Mouse (Mus musculus): Measurements from ENCODE around the gene Ppm1l. TPM values are rescaled to one million over a fixed set of nuclear protein-coding genes. Genes with fewer than 3 reads are reported as not detected.

The Ppm1l gene
- total RNA-seq, 2 experiments from 2014 or later: 27.2 to 29.4 TPM

DNA sequence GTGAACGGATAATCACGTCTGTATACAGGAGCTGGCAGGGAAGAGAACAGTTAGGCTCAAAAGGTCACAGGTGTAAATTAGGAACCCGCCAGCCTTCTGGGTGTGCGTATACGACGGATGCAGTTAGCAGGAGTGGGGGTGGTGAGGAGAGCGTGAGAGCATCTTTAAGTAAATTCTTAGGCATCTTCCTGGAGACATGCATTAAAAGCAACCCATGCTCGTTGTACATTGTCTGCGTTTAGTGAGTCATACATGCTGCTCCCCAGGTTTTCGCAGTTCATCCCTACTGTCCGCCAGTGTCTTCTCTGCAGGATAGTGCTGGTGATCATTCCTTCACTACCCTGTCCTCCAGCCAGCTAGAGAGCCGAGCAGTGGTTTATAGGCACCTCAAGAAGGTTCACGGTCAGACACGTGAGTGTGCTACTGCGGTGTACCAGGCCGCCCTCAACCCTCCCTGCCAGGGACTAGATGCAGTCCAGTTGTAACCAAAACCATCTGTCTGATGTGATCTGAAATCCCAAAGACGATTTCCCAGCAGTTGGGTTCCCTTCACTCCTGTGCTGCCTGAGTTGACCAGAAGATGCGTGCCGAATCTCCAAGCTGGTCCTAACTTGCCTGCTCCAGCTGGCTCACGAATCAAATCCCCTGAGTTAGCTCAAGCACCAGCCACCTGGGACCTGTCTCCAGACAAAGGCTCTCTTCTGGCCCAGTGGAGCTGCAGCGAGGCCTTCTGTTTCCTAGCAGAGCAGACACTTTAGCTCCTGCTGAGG lies 203.3 kb downstream of the Ppm1l start:
- ATAC-seq (replicated peaks; ENCODE audit: low FRiP score, poor library complexity, severe bottlenecking): no peak

DNA sequence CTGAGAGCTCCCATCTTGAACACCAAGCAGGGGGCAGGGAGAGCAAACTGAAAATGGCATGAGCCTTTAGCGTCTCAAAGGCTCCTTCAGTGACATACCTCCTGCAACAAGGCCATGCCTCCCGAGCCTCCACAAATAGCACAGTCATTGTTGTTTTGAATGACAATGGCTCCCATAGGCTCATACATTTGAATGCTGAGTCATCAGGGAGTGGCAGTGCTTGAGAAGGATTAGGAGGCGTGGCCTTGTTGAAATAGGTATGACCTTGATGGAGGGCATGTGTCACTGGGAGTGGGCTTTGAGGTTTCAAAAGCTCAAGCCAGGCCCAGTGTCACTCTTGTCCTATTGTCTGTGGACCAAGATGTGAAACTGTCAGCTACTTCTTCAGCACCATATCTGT lies 205.6 kb downstream of the Ppm1l start:
- ATAC-seq (replicated peaks; ENCODE audit: low FRiP score, poor library complexity, severe bottlenecking): no peak

DNA sequence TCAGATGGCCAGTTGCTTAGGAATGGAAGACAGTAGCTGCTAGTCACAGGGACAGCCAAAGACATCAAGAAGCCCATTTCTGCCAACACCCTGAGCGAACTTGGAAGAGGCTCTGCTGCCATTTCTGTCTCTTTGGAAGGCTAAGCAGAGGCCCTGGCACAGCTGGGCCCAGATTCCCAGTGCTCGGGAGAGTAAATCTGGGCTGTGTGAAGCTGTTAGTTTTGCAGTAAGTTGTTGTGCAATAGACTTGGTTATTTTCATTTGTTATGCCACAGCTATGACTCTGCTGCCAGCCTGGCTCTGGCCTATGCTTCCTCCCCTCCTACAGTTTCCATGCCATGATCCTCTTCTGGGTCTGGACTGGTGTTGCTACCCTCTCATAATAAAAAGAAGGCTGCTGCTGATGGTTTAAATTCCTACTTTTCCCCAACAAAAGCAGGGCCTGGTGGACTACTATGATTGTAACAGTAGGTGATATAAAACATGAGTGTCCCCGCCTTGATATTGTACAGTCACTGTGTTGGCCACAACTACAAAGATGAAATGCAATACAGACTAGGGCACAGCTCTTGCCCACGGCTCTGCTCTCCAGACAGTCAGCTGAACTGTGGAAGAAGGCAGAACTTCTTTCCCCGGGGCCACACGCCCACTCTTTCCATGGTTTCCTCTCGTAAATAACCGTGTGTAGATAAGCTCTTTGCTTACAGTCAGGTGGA lies 207.9 kb downstream of the Ppm1l start:
- ATAC-seq (replicated peaks; ENCODE audit: low FRiP score, poor library complexity, severe bottlenecking): no peak

DNA sequence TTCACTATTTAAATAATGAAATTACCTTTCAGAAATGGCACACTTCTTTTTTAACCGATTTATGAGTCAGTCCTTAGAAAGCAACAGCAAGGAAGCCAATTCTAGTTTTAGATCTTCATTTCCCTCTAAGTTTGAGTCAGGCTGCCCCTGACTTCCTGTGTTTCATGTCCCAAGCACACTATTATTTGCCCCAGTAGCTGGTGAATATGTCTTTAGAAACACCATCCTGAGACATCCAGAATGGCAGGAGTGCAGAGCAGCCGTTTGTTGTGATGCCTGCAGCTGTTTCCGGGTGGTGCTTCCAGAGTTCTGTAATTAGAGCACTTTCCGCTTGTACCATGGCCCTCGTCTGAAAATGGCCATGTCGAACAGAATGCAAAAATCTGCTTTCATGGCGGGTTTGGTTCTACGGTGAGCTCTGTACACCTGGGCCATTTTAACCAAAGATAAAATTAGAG lies 208.4 kb downstream of the Ppm1l start:
- ATAC-seq (replicated peaks; ENCODE audit: low FRiP score, poor library complexity, severe bottlenecking): no peak

DNA sequence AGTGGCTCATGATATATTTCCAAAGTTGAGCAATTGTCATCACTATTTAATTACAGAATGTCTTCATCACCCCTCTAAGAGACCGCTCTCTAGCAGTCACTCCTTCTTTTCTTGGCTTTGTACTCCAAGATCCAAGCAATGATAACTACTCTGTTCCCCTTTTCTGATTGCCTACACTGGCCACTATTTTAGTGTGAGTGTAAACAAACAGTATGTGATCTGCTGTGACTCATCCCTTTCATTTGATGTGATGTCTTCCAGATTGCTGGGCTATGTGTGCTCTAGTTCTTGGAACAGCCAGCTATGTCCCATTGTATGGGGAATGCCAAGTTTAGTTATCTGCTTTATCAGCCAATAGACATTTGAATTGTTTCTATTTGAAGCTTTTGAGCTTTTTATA lies 210.7 kb downstream of the Ppm1l start:
- ATAC-seq (replicated peaks; ENCODE audit: low FRiP score, poor library complexity, severe bottlenecking): no peak

DNA sequence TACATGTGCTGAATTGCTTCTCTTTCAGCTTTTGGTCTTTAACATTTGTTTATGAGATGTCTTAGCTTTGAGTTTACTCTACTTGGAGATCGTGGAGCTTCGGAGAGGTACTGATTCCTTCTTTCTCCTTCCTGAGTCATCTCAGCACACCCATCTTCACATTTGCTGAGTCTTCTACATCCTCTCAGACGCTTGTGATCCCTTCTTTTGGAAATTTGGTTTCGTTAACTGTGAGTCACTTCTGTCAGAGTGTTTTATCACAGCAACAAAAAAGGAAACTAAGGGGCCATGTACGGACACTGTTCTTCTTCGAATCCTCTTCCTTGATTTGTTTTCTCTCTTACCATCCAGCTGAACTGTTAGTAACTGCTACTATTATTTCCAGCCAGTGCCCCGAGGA lies 212.9 kb downstream of the Ppm1l start:
- ATAC-seq (replicated peaks; ENCODE audit: low FRiP score, poor library complexity, severe bottlenecking): no peak

DNA sequence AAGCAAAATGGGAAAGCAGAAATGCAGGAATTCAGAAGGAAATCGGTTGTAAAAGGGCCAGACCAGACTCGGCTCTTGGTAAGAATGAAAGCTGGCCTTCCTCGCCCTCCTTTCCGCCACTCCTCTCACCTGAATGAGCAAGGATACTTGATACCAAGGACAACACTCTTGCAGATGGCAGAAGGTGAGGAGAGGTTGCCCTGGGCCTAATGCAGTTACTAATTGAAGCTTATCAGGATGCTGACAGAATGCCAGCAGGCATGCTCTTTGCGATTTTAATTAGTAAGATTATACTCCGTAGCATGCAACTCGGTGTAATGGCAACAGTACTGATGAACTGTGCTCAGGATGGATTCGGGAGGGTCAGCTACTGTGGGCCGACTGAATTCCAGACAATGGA lies 214.8 kb downstream of the Ppm1l start:
- no peak for ATAC-seq (replicated peaks; ENCODE audit: low FRiP score, poor library complexity, severe bottlenecking)

DNA sequence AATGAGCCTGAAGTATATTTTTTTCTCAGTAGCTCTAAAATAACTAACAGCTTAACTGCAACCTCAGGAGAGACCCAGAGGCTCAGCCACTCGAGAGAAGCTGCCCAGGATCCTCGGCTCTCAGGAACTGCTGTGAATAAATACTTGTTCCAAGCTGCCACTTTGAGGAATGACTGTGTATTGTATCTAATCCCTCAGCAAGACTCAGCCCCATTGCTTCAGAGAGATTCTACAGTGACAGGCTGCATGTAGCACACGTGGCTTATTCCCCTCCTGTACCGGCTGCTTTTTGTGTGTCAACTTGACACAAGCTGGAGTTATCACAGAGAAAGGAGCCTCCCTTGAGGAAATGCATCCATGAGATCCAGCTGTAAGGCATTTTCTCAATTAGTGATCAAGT lies 216.0 kb downstream of the Ppm1l start:
- no peak for ATAC-seq (replicated peaks; ENCODE audit: low FRiP score, poor library complexity, severe bottlenecking)

DNA sequence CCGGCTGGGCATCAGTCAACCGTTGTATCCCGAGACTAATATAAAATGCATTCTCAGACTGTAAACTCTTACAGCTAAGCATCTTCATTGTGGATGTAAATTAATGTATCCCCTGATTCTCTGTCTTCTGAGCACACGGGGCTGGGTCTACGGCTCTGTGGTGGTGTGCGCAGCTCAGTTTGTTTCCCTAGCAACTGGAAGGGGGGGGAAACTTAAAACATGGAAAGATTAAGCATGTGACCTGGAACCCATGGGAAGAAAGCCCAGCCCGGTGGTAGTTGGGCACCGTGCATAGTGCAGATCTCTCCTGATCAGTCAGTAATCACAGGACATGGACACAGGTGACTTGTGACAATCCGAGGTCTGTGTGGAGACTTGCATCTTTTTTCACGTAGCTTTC lies 218.8 kb downstream of the Ppm1l start:
- ATAC-seq (replicated peaks; ENCODE audit: low FRiP score, poor library complexity, severe bottlenecking): no peak

DNA sequence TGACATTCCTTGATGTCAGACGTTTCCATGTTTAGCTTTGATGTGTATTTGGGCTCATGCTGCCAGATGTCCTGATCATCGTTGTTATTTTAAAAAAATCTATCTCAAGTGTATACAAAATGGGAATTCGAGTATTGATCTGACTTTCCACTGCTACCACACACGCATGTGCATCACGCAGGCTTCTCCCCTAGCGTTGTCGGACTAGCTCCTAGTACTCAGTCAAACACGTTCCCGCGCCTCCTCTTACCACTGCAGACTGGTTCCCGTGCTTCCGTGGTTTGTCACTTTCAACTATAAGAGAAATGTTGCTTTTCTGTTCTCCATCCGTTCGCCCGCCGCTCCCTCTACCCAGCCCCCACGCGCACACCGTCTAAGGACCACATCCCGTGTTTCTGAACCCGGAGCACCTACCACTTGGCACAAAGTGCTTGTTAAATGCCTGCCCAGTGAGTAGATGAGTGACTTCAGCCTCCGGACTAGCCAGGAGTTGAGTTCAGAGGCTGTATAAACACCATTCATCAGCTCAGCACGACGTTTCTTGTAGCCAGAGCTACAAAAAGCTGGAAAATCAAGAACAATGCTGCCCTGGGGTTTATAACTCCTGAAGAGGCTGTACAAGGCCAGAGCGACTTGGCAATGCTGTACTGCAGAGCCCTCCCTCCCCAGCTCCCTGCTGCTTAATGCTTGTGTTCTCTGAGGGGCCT lies 219.4 kb downstream of the Ppm1l start:
- no peak for ATAC-seq (replicated peaks; ENCODE audit: low FRiP score, poor library complexity, severe bottlenecking)

DNA sequence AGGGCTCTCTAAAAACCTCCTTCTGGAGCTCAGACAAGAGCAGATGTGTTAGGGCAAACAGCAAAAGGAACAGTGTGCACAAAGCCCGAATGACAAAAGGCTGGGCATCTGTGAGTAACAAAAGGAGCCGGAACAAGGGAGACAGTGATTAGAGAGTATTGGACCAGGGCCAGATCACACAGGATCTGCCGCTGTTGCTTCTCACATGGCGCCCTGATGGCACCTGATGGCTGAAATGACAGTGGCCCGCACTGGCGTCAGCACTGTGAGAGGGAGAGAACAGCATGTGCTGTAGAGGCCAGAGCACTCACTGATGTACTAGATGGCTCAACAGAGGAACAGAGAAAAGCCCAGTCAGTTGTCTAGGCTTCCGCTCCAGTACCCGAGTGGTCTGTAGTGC lies 226.3 kb downstream of the Ppm1l start:
- no peak for ATAC-seq (replicated peaks; ENCODE audit: low FRiP score, poor library complexity, severe bottlenecking)

DNA sequence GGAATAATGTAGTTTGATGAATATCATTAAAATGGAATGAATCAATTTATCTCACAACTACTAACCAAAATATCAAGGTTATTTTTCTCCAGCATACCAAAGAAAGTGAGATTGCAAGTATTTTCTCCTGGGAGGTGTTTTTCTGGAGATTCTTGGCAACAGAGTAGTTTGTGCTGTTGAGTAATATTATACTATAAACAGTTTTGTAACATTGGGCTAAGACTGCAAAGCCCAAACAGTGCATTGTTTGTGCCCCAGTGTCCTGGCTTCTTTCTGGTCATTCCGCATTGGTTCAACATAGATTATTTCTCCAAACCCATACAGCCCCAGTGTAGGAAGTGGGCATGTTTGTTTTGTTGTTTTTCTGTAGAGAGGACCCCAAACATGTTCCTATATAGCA lies 227.1 kb downstream of the Ppm1l start:
- no peak for ATAC-seq (replicated peaks; ENCODE audit: low FRiP score, poor library complexity, severe bottlenecking)

DNA sequence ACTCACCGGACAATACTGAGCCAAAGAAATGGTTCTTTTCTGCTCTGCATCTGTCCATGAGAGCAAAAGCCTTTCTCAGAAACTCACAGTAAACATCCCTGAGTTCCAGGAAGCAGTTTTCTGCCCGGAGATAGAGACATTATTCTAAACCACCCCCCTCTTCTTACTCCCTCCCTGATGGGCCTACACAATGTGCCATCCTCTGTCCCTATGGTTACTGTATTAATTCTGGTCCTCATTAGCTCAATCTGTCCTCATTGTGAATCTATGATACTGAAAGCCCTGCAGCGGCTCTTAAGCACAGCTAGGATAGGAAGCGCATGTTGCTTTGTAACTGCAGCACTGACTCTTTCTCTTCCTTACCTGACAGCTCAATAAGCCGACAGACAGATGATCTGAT lies 228.4 kb downstream of the Ppm1l start:
- no peak for ATAC-seq (replicated peaks; ENCODE audit: low FRiP score, poor library complexity, severe bottlenecking)

DNA sequence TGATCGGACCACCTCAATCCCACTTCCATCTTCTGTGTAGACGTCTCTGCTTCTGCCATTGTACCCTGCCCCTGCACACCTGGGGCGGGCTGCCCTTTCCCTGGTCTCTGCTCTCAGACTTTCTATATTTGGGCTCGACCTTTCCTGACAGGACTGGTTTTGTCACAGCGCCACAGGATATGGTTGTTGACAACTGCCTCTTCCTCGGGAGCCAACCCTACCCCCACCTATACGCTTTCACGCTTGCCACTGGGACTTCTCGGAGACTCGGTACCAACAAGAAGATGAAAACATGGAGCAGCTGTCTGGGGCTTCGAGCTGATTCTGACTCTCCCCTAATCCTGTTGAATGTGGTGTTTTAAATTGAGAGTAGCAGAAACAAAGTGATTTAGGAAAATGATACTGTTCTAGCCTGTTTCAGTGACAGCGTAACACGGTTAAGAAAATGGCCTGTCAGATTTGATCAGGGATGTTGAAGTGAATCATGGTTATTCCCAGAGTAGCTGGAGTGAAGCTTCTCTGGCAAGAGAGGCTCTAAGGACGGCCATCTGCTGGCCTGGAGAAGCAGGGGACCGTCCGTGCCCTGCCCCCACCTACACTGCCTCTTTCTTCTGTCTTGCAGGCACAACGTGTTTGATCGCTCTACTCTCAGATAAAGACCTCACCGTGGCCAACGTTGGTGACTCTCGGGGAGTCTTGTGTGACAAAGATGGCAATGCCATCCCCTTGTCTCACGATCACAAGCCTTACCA lies 232.2 kb downstream of the Ppm1l start:
- ATAC-seq (replicated peaks; ENCODE audit: low FRiP score, poor library complexity, severe bottlenecking): no peak

DNA sequence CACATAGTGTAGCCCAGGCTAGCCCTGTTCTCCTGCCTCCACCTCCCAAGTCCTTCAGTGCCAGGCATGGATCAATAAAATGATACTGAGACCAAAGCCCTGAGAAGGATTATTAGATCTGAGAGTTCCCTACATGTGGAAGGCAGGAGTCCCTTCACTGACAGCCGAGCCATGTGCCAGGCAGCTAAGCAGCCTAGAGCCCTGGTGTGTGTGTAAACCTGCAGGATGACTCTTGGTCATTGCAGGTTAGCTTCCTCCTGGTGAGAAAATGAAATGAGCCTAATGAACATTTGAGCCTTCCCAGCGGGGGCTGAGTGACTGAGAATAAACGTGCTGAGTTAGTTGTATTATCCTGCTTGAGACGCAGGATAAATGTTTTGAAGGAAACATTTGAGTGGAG lies 232.9 kb downstream of the Ppm1l start:
- no peak for ATAC-seq (replicated peaks; ENCODE audit: low FRiP score, poor library complexity, severe bottlenecking)

DNA sequence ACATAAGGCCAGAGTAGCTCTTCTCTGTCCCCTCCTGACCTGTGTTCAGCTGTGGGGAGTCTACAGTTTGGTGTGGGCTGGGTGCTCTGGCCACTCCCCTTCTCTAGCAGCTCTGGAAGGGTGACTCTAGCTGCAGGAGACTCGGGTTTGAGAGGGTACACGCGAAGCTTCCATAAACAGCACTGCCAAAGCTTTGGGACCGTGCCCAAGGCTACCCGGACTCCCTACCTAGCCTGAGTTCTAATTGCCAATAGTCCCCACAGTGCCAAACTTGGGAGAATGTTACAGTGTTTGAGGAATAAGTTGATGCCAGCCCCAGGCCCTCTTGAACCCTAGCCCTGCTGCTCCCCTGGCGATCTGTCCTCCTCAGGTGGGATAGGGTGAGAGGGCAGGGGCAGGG lies 238.8 kb downstream of the Ppm1l start:
- ATAC-seq (replicated peaks; ENCODE audit: low FRiP score, poor library complexity, severe bottlenecking): no peak

DNA sequence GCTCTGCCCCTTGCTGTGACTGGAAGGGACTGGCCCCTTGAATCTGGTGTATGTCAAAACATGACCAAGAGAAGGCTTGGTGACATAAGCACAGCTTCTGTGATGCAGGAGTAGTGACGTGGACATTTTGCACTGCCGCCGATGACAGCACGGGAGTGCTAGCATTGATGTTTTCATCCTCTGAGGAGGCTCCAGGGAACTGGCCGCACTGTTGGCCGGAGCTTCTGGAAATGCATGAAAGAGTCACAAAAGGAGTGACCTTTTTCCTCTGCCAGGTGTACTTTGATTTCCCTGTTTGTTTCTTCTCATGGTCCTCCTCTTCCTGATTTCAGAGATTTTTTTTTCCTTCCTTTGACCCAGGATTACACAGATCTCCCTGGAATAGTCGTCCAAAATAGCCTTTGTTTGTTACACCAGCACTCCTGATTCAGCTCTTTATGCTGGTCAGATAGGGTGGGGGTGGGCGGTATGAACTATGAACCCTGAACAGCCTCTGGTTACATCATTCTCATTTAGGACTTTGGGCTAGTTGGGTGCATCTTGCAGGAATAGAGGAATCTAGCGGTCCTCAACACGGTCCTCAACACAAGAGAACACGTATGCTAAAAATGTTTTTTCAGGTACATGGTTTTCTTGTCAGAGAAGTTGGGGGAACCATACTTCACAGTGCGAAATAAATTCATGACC lies 239.6 kb downstream of the Ppm1l start:
- ATAC-seq (replicated peaks; ENCODE audit: low FRiP score, poor library complexity, severe bottlenecking): no peak

DNA sequence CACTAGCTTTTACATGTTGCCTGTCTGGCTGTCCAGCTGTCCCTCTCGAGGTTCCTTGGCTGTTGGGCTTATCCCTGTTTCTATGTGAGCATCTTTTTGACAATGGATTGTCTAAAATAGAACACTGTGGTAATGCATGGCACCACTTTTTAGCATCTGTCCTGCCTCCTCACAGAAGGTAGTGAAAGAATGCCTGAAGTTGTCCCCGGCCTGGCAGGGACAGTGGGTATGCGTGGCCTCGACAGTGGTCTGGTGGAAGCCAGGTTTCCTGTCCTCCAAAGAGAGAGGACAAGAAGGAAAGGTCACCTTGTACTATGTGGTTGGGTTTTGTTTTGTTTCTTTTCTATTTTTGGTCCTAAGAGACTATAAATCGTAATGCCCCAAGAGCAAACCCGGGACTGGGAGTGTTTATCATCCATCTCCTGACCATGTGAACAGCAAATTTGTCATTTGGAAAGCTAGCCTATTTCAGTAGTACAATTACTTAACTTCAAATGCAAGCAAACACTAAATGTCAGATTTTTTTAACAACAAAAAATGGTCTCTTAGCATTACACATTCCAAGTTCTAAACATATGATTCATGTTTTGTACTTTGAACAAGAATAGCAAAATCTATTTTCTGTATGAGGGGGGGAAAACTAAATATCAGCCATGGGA lies 242.8 kb downstream of the Ppm1l start:
- ATAC-seq (replicated peaks; ENCODE audit: low FRiP score, poor library complexity, severe bottlenecking): no peak

DNA sequence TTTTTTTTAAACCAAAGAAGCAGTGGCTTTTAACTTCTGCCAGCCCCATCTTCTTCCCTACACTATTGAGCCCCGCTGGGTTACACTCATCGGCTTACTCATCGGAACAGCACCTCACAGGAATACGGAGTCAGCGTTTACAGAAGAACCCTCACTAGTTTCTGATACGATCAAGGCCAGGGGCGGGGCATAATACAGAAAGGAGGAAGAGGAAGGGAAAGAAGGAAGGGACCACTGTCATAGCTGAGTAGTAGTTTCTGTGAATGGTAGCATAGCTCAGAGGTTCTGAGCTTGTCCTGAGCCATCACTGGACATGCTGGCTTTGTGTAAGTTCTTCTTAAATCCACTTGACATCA lies 243.3 kb downstream of the Ppm1l start:
- ATAC-seq (replicated peaks; ENCODE audit: low FRiP score, poor library complexity, severe bottlenecking): no peak
